Mouse (Mus musculus) T-helper 17 cell (primary cell): ENCODE measurements at regions not wholly inside any gene's neighbourhood (a gene's known extent, or its start where the extent isn't known, plus 50 kb on each side); places are given as distances from the start of the nearest gene placed in this dataset.
"Not testable (repeated sequence)": the region's sequence is repeated elsewhere in the genome, so short reads cannot be mapped to it uniquely, and the experiment has no call there.

Experiments
- in situ Hi-C, 2 experiments: fragments of 300-600 bp; cut with MboI, MseI; formaldehyde crosslinking; loops; 1 replicate in 1 of 2; 2 replicates in 1 of 2; pipeline ENCODE4 v1.15.1; 2025; ENCODE audit warnings: high pct_unique_total_duplicates in 2 of 2

DNA sequence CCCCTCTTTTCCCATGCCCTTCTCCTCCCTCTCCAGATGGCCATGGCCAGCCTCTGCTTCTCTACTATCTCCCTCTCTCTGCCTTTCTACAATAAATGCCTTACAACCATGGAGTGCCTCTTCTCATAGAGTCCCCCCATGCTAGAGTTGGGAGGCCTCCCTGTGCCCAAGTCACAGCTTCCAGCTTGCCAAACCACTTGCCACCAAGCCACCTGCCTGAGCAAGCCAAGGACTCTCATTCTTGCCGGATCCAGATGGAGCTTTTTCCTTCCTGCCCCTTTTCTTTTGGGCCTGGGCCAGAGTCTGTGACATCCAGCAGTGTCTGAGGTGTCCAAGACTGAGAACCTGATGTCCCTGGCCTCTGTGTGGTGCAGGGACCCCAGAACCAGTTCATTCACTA, 367.4 kb upstream of the Arhgap42 start:
- in situ Hi-C loops = no loop called here

DNA sequence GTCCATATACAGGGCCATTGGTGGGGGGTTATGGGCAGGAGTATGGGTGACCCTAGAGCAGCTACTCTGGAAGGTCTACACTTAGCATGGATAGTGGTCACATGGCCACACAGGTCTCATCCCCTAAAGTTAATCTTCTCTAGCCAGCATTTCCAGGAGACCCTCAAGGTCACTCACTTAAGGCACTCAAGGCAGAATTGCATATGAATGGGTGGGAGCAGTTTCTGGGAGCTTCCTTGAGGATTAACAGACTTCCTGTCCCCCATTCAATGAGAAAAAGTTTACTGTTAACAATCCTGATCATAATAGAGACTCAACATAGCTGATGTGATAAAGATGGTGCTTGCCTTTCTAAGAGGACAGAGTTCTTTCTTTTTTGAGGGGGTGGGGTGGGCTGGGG, 352.4 kb upstream of the Arhgap42 start:
- in situ Hi-C loops = no loop called here

DNA sequence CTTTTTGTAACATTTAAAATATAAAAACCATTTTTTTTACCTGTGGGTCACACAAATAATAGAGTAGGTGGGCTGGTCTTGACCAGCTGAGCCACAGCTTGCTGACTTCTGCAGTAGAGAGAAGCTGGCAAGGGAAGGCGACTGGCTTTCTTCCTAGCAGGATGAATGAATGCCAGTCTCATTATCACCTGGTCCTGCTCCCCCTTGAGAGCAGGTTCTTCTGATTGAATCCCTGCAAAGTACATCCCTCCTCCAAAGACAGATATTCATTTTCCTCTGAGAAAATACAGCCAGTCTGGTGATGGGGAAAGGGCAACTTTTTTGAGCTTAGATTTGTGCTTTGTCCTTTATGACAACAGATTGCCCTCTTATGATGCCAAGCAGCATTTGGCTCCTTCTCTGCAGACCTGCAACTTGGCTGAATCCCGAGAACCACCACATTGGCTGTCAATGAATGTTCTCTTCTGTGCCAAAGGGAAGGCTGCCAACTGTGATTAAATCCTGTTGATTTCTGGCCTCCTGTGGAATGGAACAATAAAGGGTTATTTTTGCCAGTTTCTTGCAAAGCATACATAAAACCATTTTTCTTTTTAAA, 344.2 kb upstream of the Arhgap42 start:
- in situ Hi-C loops = no loop called here

DNA sequence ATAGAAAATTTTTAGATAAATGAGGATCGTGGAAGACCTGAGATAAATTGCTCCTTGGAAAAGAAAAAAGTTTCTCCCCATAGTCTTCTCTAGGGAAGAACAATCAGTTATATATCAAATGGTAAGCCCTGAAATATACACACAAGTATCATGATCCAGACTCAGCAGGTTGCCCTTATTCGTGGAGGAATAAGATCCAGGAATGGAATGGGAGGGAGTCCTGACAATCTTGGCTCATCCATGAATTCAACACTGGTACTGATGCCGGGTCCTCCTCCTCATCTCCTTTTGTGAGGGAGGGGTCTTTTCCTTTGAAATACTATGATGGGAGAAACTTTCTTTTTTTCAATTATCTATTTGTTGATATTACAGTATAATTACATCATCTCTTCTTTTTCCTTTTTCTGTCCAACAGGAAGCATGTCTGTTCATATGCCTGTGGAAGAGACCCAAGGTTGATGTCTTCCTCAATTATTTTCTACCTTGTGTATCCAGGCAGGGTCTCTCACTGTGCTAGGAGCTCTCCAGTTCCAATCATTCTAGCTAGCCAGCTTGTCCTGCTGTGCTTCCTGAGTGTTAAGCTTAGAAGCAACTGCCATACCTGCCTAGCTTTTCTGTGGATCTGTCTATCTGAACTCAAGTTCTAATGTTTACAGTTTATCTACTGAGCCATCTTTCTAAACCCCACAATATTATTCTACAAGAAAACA, 343.6 kb upstream of the Arhgap42 start:
- in situ Hi-C loops = no loop called here

DNA sequence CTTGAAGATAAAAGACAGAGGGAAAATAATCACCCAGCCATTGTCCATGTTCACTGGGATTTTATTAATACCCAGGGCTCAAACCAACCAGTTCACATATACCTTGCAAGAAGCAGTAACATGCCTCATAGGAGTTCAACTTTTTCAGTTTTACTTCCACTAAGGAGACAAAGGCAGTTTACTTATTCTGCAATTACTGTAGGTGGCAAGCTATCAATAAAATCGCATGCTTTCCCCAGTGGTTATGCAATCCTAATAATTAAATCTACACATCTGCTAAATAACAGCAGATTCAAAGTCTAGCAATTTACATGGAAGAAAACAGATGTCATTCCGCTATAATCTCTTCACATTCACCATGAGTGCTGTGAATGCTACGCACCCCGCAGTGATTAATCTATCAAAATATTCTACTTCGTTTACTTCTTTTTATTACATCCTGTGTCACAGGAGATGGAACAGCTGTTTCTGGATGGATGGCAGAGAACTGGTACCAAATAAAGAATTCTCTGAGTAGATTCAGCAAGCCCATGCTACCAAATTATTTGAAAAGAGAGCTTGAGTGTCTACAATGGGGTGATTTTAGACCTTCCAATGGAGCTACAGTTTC, 329.2 kb upstream of the Arhgap42 start:
- in situ Hi-C loops = loop anchor here (5.0 to 10.0 kb wide), 2 partner anchors 51 to 693 kb away; no protein-coding TSS in a partner anchor

DNA sequence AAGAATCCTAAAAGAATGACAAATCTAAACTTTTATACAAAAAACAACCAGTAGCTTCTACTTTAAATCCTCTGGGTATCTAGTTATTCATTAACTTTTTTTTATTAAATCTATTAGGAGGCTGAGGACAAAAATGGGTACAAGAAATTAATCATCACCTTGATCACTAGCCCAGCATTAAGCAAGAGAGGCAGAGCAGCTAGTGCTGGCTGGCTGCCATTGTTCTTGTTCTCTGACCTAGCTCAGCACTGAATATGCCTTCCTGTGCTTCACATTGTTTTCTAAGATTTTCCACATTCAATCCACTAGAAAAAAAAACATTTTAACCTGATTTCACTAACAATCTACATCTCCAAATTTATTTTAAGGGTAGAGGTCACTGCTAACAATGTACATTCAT, 325.6 kb upstream of the Arhgap42 start:
- in situ Hi-C loops = loop anchor here in 1 of 2 experiments (10.0 kb wide), 1 partner anchor 690 kb away; no protein-coding TSS in a partner anchor

DNA sequence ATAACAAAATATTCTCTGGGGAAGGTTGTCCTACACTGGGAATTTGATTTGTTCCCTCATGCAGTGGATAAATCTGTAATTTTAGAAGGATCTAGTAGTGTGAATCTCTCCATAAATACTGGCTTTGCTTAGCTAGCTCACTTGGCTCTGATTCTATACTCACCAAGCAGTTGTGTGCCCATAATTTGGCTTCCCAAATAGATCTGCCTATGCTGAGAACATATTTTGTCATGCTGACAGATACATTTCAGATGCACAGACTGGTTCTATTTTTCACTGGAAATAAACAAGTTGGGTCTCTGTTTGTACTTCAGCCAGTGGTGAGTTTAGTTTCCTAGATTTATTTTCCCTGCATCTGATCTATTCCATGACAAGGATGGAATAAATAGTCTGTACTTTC, 309.8 kb upstream of the Arhgap42 start:
- in situ Hi-C loops = no loop called here

DNA sequence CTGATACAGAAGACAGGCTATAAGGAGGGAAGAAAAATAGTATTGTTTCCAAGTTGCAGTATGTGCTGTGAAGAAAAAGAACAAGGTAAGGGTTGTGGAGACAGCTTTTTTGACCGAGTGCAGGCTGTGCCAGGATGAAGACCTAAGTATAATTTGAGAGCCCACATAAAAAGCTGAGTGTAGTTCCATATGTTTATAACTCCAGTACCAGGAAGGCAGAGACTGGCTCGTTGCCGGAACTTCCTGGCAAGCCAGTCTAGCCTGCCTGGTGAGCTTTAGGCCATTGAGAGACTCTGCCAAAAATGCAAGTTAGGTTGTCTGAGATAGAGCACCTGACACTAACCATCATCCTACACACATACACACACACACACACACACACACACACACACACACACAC, 308.7 kb upstream of the Arhgap42 start:
- in situ Hi-C loops = no loop called here

DNA sequence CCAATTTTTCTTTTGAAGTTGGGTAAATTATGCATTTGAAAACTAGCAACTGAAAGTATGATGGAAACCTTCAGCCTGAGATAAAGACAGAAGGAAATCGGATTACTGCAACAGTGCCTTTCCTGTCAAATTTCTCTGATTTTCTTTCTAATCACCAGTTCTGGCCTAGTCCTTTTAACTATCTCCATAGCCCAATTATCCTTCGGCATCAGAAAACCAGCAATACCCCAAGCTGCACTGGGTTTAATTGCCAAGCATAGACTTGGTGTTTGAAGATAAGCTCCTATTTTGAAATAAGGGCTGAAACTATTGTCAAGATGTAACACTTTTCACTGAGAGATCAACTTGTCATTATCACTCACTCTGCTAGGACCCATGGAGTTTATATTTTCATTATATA, 308.2 kb upstream of the Arhgap42 start:
- in situ Hi-C loops = no loop called here

DNA sequence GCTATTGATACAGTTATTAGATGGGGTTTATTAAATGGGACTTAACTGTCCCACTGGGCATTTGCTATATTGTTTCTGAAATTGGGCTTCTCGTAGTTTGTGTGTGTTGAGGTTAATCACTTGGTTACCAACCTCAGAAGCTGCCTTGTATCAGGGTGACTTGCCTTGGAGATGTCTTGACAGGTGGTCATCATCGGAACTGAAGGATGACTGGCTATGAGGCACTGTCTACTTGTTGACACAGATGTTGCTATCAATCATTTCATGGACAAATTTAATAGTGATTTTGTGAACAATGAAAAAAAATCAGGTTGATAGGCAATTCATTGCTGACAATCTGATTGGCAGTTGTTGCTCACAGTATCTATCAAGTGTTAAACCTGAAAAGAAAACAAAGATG, 261.4 kb upstream of the Arhgap42 start:
- in situ Hi-C loops = no loop called here

DNA sequence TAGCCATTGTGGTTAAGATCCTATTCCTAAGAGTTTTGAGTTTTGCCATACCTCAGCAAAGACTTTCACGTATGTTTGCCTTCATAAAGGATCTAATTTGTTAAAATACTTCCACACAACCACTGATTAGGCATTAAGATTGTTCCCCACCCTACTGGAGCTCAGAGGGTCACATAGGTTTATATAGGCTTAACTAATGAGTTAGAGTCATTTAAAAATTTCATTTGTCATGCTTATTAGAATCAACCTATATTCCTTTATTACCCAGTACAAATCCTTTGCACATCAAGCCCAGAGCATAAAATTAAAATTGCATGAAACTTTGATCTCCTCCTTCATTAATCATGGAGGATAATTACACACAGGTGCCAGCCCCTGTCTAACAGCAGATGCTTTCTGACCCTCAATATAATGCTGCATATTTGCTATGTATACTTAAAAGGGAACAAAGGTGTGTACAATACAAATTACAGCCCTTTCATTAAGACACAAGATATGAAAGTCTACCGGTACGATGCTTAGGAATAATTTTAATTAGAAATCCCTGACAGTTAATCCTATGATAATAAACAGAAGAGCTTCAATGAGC, 254.8 kb upstream of the Arhgap42 start:
- in situ Hi-C loops = no loop called here

DNA sequence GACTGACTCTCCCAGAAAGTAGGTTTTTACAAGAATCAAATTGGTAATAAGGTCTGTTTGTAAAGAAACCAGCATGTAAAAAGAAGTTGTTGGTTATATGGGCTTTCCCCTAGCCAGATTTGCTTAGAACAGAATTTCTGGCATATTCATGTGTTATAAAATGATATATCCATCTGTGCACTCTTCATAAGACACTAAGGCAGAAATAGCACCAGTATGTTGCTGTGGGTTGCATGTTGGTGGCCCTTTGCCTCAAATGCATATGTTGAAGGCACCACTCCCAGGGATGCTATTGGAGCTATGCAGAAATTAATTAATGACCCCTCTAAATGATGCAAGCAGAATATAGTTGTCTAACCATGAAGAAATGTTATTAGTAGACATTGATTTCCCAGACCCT, 238.2 kb upstream of the Arhgap42 start:
- in situ Hi-C loops = no loop called here

DNA sequence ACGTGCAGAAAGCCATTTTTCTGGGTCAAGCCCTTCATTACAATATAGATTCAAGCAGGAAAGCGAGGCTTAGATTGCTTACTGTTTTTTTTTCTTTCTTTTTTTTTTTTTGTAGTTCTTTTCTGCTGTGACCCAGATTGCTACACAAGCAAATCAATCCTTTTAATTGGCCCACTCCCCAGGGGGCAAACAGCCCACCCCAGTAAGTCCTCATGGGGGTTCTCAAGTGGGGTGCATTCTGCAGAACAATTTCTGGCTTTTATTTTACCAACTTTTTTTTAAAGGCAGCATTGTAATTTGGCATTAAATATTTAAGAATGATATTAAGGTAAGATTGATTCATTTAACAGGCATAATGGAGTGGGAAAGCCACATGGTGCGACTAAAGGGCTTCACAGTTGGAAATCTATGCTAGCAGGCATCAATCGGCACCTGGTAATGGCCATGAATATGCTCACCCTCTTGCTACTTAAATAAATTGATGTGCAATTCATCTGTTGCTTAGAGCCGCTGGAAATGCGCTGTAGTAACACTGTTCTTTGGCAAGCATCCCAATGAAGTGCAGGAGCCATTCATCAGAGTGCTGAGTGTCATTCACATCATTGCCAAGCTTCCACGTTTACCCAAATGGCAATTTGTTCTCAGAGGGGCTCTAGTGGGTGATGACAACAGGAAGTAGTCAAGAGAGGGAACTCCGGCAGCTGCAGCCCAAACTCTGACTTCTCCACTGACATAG, 236.3 kb upstream of the Arhgap42 start:
- in situ Hi-C loops = no loop called here

DNA sequence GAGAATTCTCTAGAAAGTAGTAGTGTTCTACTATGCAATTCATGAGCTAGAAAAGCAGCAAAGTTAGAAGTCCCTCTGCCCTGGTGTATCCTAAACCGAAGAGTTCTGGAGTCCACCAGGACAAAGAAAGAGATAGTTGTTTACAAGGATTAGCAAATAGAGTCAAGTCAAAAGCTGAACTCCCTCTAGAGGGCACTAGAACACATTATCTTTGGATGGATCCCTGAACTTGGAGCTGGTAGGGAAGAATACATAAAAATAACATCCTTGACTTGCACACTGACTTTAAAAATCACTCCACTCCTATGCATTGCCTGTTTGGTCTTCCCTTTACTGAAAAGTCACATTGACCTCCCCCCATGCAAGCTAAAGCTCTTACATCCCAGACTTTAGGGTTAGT, 205.3 kb upstream of the Arhgap42 start:
- in situ Hi-C loops = no loop called here

DNA sequence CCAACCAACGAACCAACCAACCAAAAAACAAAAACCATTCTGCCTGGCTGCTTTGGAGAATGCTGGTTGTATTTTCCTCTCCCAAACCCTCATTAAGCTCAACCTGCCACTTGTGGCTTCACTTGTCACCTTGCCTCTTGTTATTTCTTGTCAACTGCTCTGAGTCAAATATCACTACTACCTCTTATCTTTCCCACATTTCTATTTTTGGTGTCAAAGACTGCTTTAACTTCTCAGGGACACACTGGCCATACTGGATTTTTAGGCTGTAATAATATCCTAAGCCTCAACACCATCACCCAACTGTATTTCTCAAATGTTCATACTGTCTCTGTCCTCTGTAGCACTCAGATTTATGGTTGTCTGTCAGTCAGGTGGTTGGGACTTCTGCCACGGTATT, 181.4 kb upstream of the Arhgap42 start:
- in situ Hi-C loops = no loop called here

DNA sequence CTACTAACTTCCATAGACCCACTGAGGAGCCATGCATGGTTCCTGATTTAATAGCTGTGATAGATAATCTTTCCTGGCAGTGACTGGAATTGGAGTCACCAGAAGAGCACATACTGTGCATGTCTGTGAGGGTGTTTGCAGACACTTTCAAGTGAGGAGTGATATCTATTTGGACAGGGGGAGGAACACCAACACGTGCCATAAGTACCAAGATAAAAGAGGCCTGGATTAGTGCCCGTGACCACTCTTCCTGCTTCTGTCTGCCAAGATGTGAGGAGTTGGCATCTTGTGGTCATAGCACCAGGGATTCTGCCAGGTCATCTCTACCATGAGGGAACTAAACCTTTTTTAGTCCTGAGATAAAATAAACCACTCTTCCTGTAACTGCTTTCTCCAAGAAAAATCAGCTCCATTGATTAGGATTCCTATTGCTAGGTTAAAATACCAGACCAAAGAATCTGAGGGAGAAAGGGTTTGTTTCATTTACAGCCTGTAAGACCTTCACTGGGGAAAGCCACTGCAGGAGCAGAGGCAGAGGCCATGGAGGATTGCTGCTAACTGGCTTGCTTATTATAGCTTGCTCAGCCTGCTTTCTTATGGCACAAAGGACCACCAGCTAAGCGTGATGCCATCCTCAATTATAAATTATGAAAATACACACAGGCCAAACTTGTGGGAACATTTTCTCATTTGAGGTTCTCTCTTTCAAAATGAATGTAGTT, 173.7 kb upstream of the Arhgap42 start:
- in situ Hi-C loops = no loop called here

DNA sequence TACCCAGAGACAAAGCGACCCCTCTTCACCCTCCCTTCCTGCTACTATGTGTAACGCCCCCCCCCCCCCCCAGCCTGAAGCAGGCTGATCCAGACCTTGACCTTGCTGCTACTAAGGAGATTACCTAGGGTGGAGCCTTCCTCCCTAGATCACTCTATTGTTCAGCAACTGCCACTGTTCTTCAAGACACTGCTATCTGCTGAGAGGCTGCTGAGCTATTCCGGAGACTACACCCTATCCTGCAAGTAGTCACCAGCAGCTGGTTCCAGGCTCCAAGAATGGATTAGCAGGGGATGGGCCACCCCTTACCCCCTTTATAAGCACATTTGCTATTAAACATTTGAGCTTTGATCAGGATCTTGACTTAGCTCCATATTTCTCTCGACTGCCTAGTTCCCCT, 155.3 kb upstream of the Arhgap42 start:
- in situ Hi-C loops = not testable (repeated sequence)

DNA sequence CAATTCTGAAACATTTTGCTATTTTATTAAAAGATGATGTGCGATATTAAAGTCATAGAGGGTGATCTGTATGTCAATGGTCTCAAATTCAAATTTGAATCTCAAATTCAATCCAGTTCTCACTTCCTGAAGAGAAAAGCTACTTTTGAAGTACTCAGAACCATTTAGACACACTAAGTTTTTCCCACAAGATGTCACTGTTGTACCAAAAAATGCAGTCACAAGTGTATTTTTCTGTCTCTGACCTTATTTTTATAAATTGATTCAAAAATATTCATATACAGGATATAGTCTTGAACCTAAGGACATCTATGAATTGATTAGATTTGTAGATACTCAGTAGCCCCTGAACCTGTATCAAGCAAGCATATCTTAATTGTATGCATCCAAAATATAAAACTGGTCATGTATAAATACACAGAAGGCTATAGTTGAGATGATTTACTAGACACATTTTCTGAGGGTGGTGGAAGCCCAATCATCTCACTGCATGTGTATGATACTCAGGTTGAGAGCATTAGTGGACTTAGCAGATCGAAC, 137.8 kb upstream of the Arhgap42 start:
- in situ Hi-C loops = loop anchor here (5.0 to 10.0 kb wide), 2 partner anchors 152 to 329 kb away; no protein-coding TSS in a partner anchor

DNA sequence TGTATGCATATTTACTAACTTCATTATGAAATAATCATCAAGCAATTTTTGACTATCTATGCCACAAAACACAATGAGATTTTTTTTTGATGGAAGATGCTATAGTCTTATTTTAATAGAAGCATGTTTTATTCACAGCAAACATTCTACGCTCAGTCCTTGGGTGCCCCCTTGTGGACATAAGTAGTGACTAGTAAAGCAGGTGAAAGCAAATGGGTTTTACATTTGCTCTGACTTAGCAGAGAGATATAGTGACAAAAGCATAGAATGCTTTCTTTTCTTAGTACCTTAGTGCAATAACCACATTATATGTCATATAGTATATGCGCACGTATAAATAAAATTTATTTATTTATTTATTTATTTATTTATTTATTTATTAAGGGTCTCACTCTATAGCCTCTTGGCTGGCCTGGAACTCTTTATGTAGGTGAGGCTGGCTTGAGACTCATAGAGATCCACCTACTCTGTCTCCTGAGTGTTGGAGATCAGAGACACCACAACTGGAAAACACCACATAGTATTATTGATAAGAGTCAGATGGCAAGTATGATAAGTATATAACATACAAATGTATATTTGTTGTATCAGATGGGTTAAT, 136.5 kb upstream of the Arhgap42 start:
- in situ Hi-C loops = loop anchor here (5.0 to 10.0 kb wide), 2 partner anchors 151 to 328 kb away; no protein-coding TSS in a partner anchor

DNA sequence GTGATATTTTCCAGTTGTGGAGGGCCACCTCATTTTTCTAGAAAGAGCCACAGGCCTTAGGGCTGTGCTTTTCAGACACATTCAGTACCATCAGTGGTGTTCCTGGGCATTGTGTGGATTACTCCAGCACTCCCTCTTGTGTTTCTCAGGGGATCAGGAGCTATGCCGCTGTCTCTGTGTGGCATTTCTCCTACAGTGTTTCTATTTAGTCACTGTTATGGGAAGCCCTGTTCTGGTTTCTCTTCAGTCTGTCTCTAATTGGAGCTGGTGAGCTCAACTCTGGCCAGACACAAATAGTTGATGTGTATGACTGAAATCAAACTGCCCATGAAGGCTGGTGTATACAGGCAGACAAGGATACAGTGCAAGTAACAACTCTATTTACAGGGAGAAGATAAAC, 133.7 kb upstream of the Arhgap42 start:
- in situ Hi-C loops = loop anchor here (10.0 to 25.0 kb wide), 2 partner anchors 148 to 1385 kb away; no protein-coding TSS in a partner anchor
